Comparison of ENCODE assay signal across 8 mouse cellular contexts in the genomic region with DNA sequence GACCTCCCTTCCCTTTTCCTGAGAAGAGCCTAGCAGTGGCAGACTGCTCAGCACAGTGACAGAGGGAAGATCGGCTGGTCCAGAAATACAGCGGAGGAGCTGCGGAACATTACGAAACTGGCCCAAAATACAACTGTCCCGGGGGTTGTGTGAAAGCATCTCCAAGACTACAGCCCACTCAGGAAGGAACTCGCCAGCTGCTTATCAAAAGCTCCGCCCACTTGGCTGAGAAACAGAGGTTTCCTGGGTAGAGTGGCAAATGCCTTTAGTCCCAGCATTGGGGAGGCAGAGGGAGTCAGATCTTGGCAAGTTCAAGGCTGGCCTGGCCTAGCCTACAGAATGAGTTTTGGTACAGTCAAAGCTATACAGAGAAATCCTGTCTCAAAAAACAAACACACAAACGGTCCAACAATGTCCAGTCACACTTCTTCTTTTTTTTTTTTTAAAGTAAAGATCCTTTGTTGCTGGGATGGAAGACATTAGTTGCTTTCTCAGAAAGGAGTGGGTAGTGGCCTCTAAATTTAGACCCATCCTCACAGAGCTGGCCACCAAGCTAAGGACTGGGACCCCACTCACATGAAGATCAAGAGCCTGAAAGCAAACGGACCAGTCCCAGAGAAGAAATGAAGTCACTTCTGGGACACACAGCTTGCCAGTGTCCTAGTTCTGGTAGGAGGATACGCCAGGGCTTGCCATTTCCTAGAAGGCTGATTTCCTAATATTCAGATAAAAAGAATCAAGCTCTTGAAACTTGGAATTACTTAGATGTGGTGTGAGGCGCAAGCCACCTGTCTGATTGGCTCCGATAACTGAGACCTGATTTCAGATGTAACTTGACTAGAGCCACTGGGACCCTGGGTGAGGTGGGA. TPM values are rescaled to one million over a fixed set of nuclear protein-coding genes. Genes with fewer than 3 reads are reported as not detected.
A peak's percentile ranks its signal among the peaks of the same experiment; 100 is the strongest.
DNase-seq lines count a peak whose midpoint lies in the region; ATAC-seq and TF ChIP-seq lines count a peak whose summit lies in the region.

No protein-coding gene starts in this region.

- 0 out of 2 replicates have a peak, but pooled peaks have one; percentile 27 for ATAC-seq in embryonic facial prominence, embryonic 14.5 days (ENCODE audit: low read depth)
- peak; percentile 81 for ATAC-seq in hindbrain, postnatal 0 days
- no peak for ATAC-seq in midbrain, embryonic 13.5 days

- 68% methylated on average over 12 of the region's 12 CpGs for WGBS in embryonic facial prominence, embryonic 14.5 days
- WGBS in embryonic facial prominence, embryonic 10.5 days: 82% methylated on average over 12 of the region's 12 CpGs
- WGBS in hindbrain, postnatal 0 days: 44% methylated on average over 12 of the region's 12 CpGs
- 71% methylated on average over 12 of the region's 12 CpGs for WGBS in midbrain, embryonic 13.5 days

- H3K4me1 ChIP-seq in embryonic facial prominence, embryonic 14.5 days (ENCODE audit: control insufficient read depth, insufficient read depth, low read length): peaks cover 12% of the 10 kb centered on the region
- H3K4me1 ChIP-seq in embryonic facial prominence, embryonic 10.5 days: peaks cover 77% of the 10 kb centered on the region
- peaks cover 45% of the 10 kb centered on the region for H3K4me1 ChIP-seq in hindbrain, postnatal 0 days (ENCODE audit: insufficient read depth, low read length)
- H3K4me1 ChIP-seq in midbrain, embryonic 13.5 days (replicated peaks): peaks cover 88% of the 10 kb centered on the region

- intact Hi-C loops in left cerebral cortex, postnatal 36 days (cut with DNase I): no loop called here

- DNase-seq in embryonic facial prominence, embryonic 14.5 days (ENCODE audit: low spot score): peak; percentile 70
- no peak for DNase-seq in embryonic facial prominence, embryonic 10.5 days (ENCODE audit: low spot score)
- peak; percentile 86 for DNase-seq in adrenal gland, postnatal 36 days
- DNase-seq in frontal cortex, postnatal 36 days (ENCODE audit: low spot score in 2 of 2): peak; percentile 89 to 94
- peak; percentile 87 for DNase-seq in hindbrain, postnatal 0 days (ENCODE audit: low spot score)
- DNase-seq in left cerebral cortex, postnatal 36 days (ENCODE audit: low spot score in 2 of 2): peak; percentile 88 to 89
- peak; percentile 78 for DNase-seq in testis, postnatal 14 days (ENCODE audit: low spot score)

- 0 out of 2 replicates have a peak, but pooled peaks cover 9% of the 10 kb centered on the region for H3K36me3 ChIP-seq in embryonic facial prominence, embryonic 14.5 days (ENCODE audit: control insufficient read depth, insufficient read depth, low read length)
- H3K36me3 ChIP-seq in embryonic facial prominence, embryonic 10.5 days (replicated peaks): peaks cover 43% of the 10 kb centered on the region
- H3K36me3 ChIP-seq in hindbrain, postnatal 0 days (ENCODE audit: insufficient read depth, low read length): no peaks in the 10 kb centered on the region
- H3K36me3 ChIP-seq in midbrain, embryonic 13.5 days: 0 out of 2 replicates have a peak, but pooled peaks cover 8% of the 10 kb centered on the region

- H3K9ac ChIP-seq in embryonic facial prominence, embryonic 14.5 days (ENCODE audit: low read depth, low read length): no peak overlapping the region
- H3K9ac ChIP-seq in hindbrain, postnatal 0 days (replicated peaks; ENCODE audit: low read length): no peak overlapping the region
- H3K9ac ChIP-seq in midbrain, embryonic 13.5 days (replicated peaks): 0 out of 2 replicates have a peak overlapping the region, but pooled peaks have one; percentile 20

- H3K4me2 ChIP-seq in embryonic facial prominence, embryonic 14.5 days (ENCODE audit: low read depth, low read length): no peak overlapping the region
- 0 out of 2 replicates have a peak overlapping the region, but pooled peaks have one; percentile 16 for H3K4me2 ChIP-seq in hindbrain, postnatal 0 days (ENCODE audit: low read depth, low read length)
- no peak overlapping the region for H3K4me2 ChIP-seq in midbrain, embryonic 13.5 days (replicated peaks)

- no peak overlapping the region; the same call in 1 of the 2 replicates for H3K27ac ChIP-seq in embryonic facial prominence, embryonic 14.5 days (replicated peaks; ENCODE audit: low read depth, low read length)
- no peak overlapping the region for H3K27ac ChIP-seq in embryonic facial prominence, embryonic 10.5 days (replicated peaks)
- peak overlapping the region; percentile 60 for H3K27ac ChIP-seq in hindbrain, postnatal 0 days
- peak overlapping the region; percentile 48 for H3K27ac ChIP-seq in midbrain, embryonic 13.5 days

- no peak for TF ChIP-seq CTCF in hindbrain, postnatal 0 days (IDR thresholded peaks at IDR 0.05; ENCODE audit: low read depth)

- no peak overlapping the region for H3K4me3 ChIP-seq in embryonic facial prominence, embryonic 14.5 days (ENCODE audit: low read depth, low read length)
- H3K4me3 ChIP-seq in embryonic facial prominence, embryonic 10.5 days: no peak overlapping the region
- no peak overlapping the region for H3K4me3 ChIP-seq in hindbrain, postnatal 0 days (ENCODE audit: low read length)
- H3K4me3 ChIP-seq in midbrain, embryonic 13.5 days (replicated peaks): no peak overlapping the region

- no peaks in the 10 kb centered on the region for H3K9me3 ChIP-seq in embryonic facial prominence, embryonic 14.5 days (ENCODE audit: control insufficient read depth, low read length)
- no peaks in the 10 kb centered on the region for H3K9me3 ChIP-seq in embryonic facial prominence, embryonic 10.5 days
- H3K9me3 ChIP-seq in hindbrain, postnatal 0 days (ENCODE audit: low read length): no peaks in the 10 kb centered on the region
- H3K9me3 ChIP-seq in midbrain, embryonic 13.5 days: no peaks in the 10 kb centered on the region

- no peaks in the 10 kb centered on the region for H3K27me3 ChIP-seq in embryonic facial prominence, embryonic 14.5 days (replicated peaks; ENCODE audit: control insufficient read depth, insufficient read depth, low read length)
- H3K27me3 ChIP-seq in embryonic facial prominence, embryonic 10.5 days (replicated peaks; ENCODE audit: low read depth, poor library complexity, severe bottlenecking): no peaks in the 10 kb centered on the region
- no peaks in the 10 kb centered on the region for H3K27me3 ChIP-seq in hindbrain, postnatal 0 days (ENCODE audit: insufficient read depth, low read length)
- H3K27me3 ChIP-seq in midbrain, embryonic 13.5 days: no peaks in the 10 kb centered on the region

RNA-seq across cellular contexts. Expression of gene Vps37b, which starts 12.5 kb away (rescaled TPM):
- 30.4 and 31.7 TPM in 2 replicates for polyA plus RNA-seq in embryonic facial prominence, embryonic 14.5 days (2014; fragmentation: Nextera tagmentation; extraction: Ambion mirVana)
- polyA plus RNA-seq in embryonic facial prominence, embryonic 10.5 days (2016; fragmentation: Nextera tagmentation; extraction: Ambion mirVana): 43.8 and 47.6 TPM in 2 replicates
- total RNA-seq in adrenal gland, postnatal 36 days (2021): 100 to 1,000 TPM in 1 of 2 experiments, 10 to 100 TPM in 1; 93.1 to 188 TPM
- 104 and 110 TPM in 2 replicates for total RNA-seq in hindbrain, postnatal 0 days (2014; rRNA removed)
- 94.0 and 95.1 TPM in 2 replicates for polyA plus RNA-seq in hindbrain, postnatal 0 days (2015; fragmentation: Nextera tagmentation; extraction: Ambion mirVana)
- 10 to 100 TPM; 45.8 to 51.0 TPM for total RNA-seq in left cerebral cortex, postnatal 36 days (2021)
- polyA plus RNA-seq in midbrain, embryonic 13.5 days (2015; fragmentation: Nextera tagmentation; extraction: Ambion mirVana): 71.5 and 79.3 TPM in 2 replicates

RNA-seq across cellular contexts. Expression of gene Hip1r, which starts 46.2 kb away (rescaled TPM):
- 7.5 and 8.4 TPM in 2 replicates for polyA plus RNA-seq in embryonic facial prominence, embryonic 14.5 days (2014; fragmentation: Nextera tagmentation; extraction: Ambion mirVana)
- 8.5 and 10.7 TPM in 2 replicates for polyA plus RNA-seq in embryonic facial prominence, embryonic 10.5 days (2016; fragmentation: Nextera tagmentation; extraction: Ambion mirVana)
- total RNA-seq in adrenal gland, postnatal 36 days (2021): 10 to 100 TPM; 15.1 to 18.4 TPM
- 46.9 and 65.5 TPM in 2 replicates for total RNA-seq in hindbrain, postnatal 0 days (2014; rRNA removed)
- polyA plus RNA-seq in hindbrain, postnatal 0 days (2015; fragmentation: Nextera tagmentation; extraction: Ambion mirVana): 32.6 and 33.9 TPM in 2 replicates
- 10 to 100 TPM; 70.3 to 77.3 TPM for total RNA-seq in left cerebral cortex, postnatal 36 days (2021)
- polyA plus RNA-seq in midbrain, embryonic 13.5 days (2015; fragmentation: Nextera tagmentation; extraction: Ambion mirVana): 19.0 and 20.1 TPM in 2 replicates

Comparison
In these comparisons a context has a peak if more than half of its experiments do, and no peak if none do; other contexts are left out.
1. H3K27ac ChIP-seq: peak in hindbrain, postnatal 0 days (single experiment) and midbrain, embryonic 13.5 days (single experiment); none in embryonic facial prominence, embryonic 14.5 days (single experiment) and embryonic facial prominence, embryonic 10.5 days (single experiment).